Mouse (Mus musculus): Measurements from ENCODE around the gene Inpp4b. TPM values are rescaled to one million over a fixed set of nuclear protein-coding genes. Genes with fewer than 3 reads are reported as not detected.
"Not testable (repeated sequence)": the region's sequence is repeated elsewhere in the genome, so short reads cannot be mapped to it uniquely, and the experiment has no call there.

The Inpp4b gene
- polyA plus RNA-seq, 1 experiment from 2014 or later = 4.6 TPM

- no peak for ATAC-seq
Measured at GRCm38 (mm10) chr8:81996823-81997222, 654.5 kb downstream of the Inpp4b start.

GRCm38 (mm10) chr8:82004158-82004557, 661.8 kb downstream of the Inpp4b start:
- ATAC-seq = no peak
- no peaks in the 10 kb centered on the region for H3K27me3 ChIP-seq (replicated peaks; ENCODE audit: control insufficient read depth, insufficient read depth, low read length)
- no peaks in the 10 kb centered on the region for H3K4me1 ChIP-seq (replicated peaks; ENCODE audit: control insufficient read depth, insufficient read depth, low read length)
- H3K36me3 ChIP-seq (ENCODE audit: control insufficient read depth, insufficient read depth) = no peaks in the 10 kb centered on the region
- no peak overlapping the region for H3K27ac ChIP-seq (ENCODE audit: low read depth, low read length)
- no peak overlapping the region for H3K4me3 ChIP-seq (ENCODE audit: low read depth, low read length)
- H3K4me2 ChIP-seq (replicated peaks; ENCODE audit: low read depth) = no peak overlapping the region
- no peak for TF ChIP-seq CTCF (IDR thresholded peaks at IDR 0.05; ENCODE audit: low read depth)
- WGBS = 95% methylated on average over 4 of the region's 4 CpGs
- H3K9ac ChIP-seq (ENCODE audit: low read depth, low read length) = no peak overlapping the region
- no peaks in the 10 kb centered on the region for H3K9me3 ChIP-seq (ENCODE audit: control insufficient read depth)

More at GRCm38 (mm10) chr8:81996823-81997222, 654.5 kb downstream of the Inpp4b start:
- Histone ChIP-seq H3K27me3 (replicated peaks; ENCODE audit: control insufficient read depth, insufficient read depth, low read length) (no peaks in the 10 kb centered on the region), H3K4me1 (replicated peaks; ENCODE audit: control insufficient read depth, insufficient read depth, low read length) (no peaks in the 10 kb centered on the region), H3K9ac (ENCODE audit: low read depth, low read length) (no peak overlapping the region), H3K9me3 (ENCODE audit: control insufficient read depth) (no peaks in the 10 kb centered on the region), H3K4me3 (ENCODE audit: low read depth, low read length) (no peak overlapping the region), H3K36me3 (ENCODE audit: control insufficient read depth, insufficient read depth) (no peaks in the 10 kb centered on the region), H3K4me2 (replicated peaks; ENCODE audit: low read depth) (no peak overlapping the region), H3K27ac (ENCODE audit: low read depth, low read length) (no peak overlapping the region)
- 66% methylated on average over 1 of the region's 1 CpGs for WGBS
- no peak for TF ChIP-seq CTCF (IDR thresholded peaks at IDR 0.05; ENCODE audit: low read depth)

- no peak for ATAC-seq
- 73% methylated on average over 2 of the region's 2 CpGs for WGBS
- no peak for TF ChIP-seq CTCF (IDR thresholded peaks at IDR 0.05; ENCODE audit: low read depth)
Measured at GRCm38 (mm10) chr8:82005466-82005865, 663.1 kb downstream of the Inpp4b start.

GRCm38 (mm10) chr8:82017792-82018191, 675.4 kb downstream of the Inpp4b start:
- TF ChIP-seq CTCF (IDR thresholded peaks at IDR 0.05; ENCODE audit: low read depth) = no peak
- Histone ChIP-seq H3K4me2 (replicated peaks; ENCODE audit: low read depth) (no peak overlapping the region), H3K4me1 (replicated peaks; ENCODE audit: control insufficient read depth, insufficient read depth, low read length) (no peaks in the 10 kb centered on the region), H3K4me3 (ENCODE audit: low read depth, low read length) (no peak overlapping the region), H3K27ac (ENCODE audit: low read depth, low read length) (no peak overlapping the region), H3K9ac (ENCODE audit: low read depth, low read length) (no peak overlapping the region), H3K9me3 (ENCODE audit: control insufficient read depth) (no peaks in the 10 kb centered on the region), H3K27me3 (replicated peaks; ENCODE audit: control insufficient read depth, insufficient read depth, low read length) (no peaks in the 10 kb centered on the region), H3K36me3 (ENCODE audit: control insufficient read depth, insufficient read depth) (no peaks in the 10 kb centered on the region)
- 67% methylated on average over 5 of the region's 5 CpGs for WGBS
- no peak for ATAC-seq

More at GRCm38 (mm10) chr8:82005466-82005865, 663.1 kb downstream of the Inpp4b start:
- Histone ChIP-seq H3K27me3 (replicated peaks; ENCODE audit: control insufficient read depth, insufficient read depth, low read length) (no peaks in the 10 kb centered on the region), H3K9me3 (ENCODE audit: control insufficient read depth) (no peaks in the 10 kb centered on the region), H3K36me3 (ENCODE audit: control insufficient read depth, insufficient read depth) (no peaks in the 10 kb centered on the region), H3K9ac (ENCODE audit: low read depth, low read length) (no peak overlapping the region), H3K4me3 (ENCODE audit: low read depth, low read length) (no peak overlapping the region), H3K4me1 (replicated peaks; ENCODE audit: control insufficient read depth, insufficient read depth, low read length) (no peaks in the 10 kb centered on the region), H3K27ac (ENCODE audit: low read depth, low read length) (no peak overlapping the region), H3K4me2 (replicated peaks; ENCODE audit: low read depth) (no peak overlapping the region)

- WGBS = 61% methylated on average over 3 of the region's 3 CpGs
- Histone ChIP-seq H3K4me1 (replicated peaks; ENCODE audit: control insufficient read depth, insufficient read depth, low read length) (no peaks in the 10 kb centered on the region), H3K9ac (ENCODE audit: low read depth, low read length) (no peak overlapping the region), H3K27me3 (replicated peaks; ENCODE audit: control insufficient read depth, insufficient read depth, low read length) (no peaks in the 10 kb centered on the region), H3K4me2 (replicated peaks; ENCODE audit: low read depth) (no peak overlapping the region), H3K27ac (ENCODE audit: low read depth, low read length) (no peak overlapping the region), H3K4me3 (ENCODE audit: low read depth, low read length) (no peak overlapping the region), H3K36me3 (ENCODE audit: control insufficient read depth, insufficient read depth) (no peaks in the 10 kb centered on the region), H3K9me3 (ENCODE audit: control insufficient read depth) (no peaks in the 10 kb centered on the region)
- TF ChIP-seq CTCF (IDR thresholded peaks at IDR 0.05; ENCODE audit: low read depth) = no peak
- no peak for ATAC-seq
Measured at GRCm38 (mm10) chr8:82027401-82027800, 685.0 kb downstream of the Inpp4b start.

GRCm38 (mm10) chr8:82028896-82029295, 686.5 kb downstream of the Inpp4b start:
- H3K36me3 ChIP-seq (ENCODE audit: control insufficient read depth, insufficient read depth) = no peaks in the 10 kb centered on the region
- no peak overlapping the region for H3K4me3 ChIP-seq (ENCODE audit: low read depth, low read length)
- TF ChIP-seq CTCF (IDR thresholded peaks at IDR 0.05; ENCODE audit: low read depth) = peak; percentile 76
- no peak overlapping the region for H3K9ac ChIP-seq (ENCODE audit: low read depth, low read length)
- no peaks in the 10 kb centered on the region for H3K4me1 ChIP-seq (replicated peaks; ENCODE audit: control insufficient read depth, insufficient read depth, low read length)
- H3K27me3 ChIP-seq (replicated peaks; ENCODE audit: control insufficient read depth, insufficient read depth, low read length) = no peaks in the 10 kb centered on the region
- no peak overlapping the region for H3K4me2 ChIP-seq (replicated peaks; ENCODE audit: low read depth)
- no peaks in the 10 kb centered on the region for H3K9me3 ChIP-seq (ENCODE audit: control insufficient read depth)
- ATAC-seq = no peak
- H3K27ac ChIP-seq (ENCODE audit: low read depth, low read length) = no peak overlapping the region
- 22% methylated on average over 1 of the region's 1 CpGs for WGBS

- peak; percentile 62 for TF ChIP-seq CTCF (IDR thresholded peaks at IDR 0.05; ENCODE audit: low read depth)
- ATAC-seq; H3K4me3 ChIP-seq (ENCODE audit: low read depth, low read length); H3K36me3 ChIP-seq (ENCODE audit: control insufficient read depth, insufficient read depth); H3K4me1 ChIP-seq (replicated peaks; ENCODE audit: control insufficient read depth, insufficient read depth, low read length); H3K9me3 ChIP-seq (ENCODE audit: control insufficient read depth); H3K9ac ChIP-seq (ENCODE audit: low read depth, low read length); H3K4me2 ChIP-seq (replicated peaks; ENCODE audit: low read depth); H3K27ac ChIP-seq (ENCODE audit: low read depth, low read length); H3K27me3 ChIP-seq (replicated peaks; ENCODE audit: control insufficient read depth, insufficient read depth, low read length): not testable (repeated sequence)
Measured at GRCm38 (mm10) chr8:82032035-82032434, 689.7 kb downstream of the Inpp4b start.

All from intestine, postnatal 0 days (tissue).